Mouse (Mus musculus) v-Abl transformed pro-B cells (cell line): Measurements from ENCODE around the gene Rnf135.
"Not testable (repeated sequence)": the region's sequence is repeated elsewhere in the genome, so short reads cannot be mapped to it uniquely, and the experiment has no call there.

ENCODE experiments used
- in situ Hi-C, 2 experiments: fragments of 400-800 bp; cut with MboI; formaldehyde crosslinking; loops; one replicate each; pipeline ENCODE4 v1.15.1; 2025; ENCODE audit not compliant: unreplicated experiment in 2 of 2

Rnf135 gene

GRCm38 (mm10) chr11:80159018-80159417 lies 24.6 kb upstream of the Rnf135 start:
- in situ Hi-C loops = no loop called here

- in situ Hi-C loops = no loop called here
These were observed 22.6 kb upstream of the Rnf135 start for GRCm38 (mm10) chr11:80161041-80161440.

DNA sequence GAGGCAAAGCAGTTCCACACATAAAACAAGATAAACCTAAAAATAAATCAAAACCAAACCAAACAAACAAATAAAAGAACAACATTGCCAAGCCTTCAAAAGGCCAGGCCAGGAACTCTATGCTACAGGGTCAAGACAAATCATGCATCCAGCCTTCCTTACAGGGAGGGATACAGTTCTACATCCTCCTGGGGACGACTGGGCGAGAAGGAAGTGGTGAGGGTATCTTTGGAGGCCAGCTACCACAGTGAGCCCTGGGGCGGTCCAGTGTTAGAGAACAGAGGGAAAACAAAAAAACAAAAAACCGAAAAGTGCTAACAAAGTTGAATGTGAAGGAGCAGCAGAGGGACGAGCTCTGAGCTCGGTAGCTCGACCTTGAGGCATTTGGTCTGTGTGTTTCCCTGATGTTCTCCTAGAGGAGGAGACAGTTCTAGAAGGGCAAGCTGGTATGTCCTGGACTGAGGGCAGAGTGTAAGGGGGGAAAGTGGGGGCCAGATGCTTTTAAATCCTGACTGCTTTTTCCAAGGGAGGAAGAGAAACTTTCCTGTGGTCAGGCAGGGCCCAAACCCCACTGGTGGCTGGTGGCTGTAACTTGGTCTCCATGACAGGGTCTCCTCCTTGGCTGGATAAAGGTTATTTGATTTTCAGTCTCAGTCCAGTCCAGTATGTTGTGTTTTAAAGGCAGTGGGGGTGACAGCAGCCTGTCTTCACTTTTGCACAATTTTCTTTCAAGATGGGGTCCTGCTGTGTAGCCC lies 20.1 kb upstream of the Rnf135 start:
- in situ Hi-C loops = no loop called here

DNA sequence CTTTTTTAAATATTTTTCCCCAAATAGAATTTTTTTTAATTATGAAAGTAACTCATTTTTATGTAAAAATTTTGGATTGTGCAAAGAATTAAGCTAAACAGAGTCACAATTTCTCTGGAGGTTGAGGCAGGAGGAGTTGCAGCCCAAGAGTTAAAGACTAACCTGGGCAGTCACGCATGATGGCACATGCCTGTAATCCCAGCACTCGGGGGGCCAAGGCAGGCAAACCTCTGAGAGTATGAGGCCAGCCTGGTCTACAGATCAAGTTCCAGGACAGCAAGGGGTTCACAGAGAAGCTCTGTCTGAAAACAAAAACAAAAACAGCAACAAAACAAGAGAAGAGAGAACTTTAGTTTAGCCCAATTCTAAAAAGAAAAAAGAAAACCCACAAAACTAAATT lies 19.4 kb upstream of the Rnf135 start:
- in situ Hi-C loops = no loop called here

GRCm38 (mm10) chr11:80168121-80168520 lies 15.5 kb upstream of the Rnf135 start:
- in situ Hi-C loops = no loop called here

- in situ Hi-C loops = no loop called here
These were observed 14.9 kb upstream of the Rnf135 start for GRCm38 (mm10) chr11:80168611-80169249.

DNA sequence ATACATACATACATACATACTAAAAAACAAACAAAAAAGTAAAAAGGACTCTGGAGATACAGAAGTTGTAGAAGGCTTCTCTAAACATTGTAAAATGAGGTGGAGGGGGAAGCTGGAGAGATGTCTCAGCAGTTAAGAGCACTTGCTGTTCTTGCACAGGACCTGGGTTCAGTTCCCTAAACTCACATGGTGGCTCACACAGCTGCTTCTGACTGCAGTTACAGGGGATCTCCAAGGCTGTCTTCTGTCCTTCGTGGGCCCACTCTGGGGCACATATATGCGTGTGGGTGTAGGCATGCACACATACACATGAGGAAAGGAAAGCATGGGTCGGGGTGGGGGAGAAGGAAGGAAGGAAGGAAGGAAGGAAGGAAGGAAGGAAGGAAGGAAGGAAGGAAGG lies 14.0 kb upstream of the Rnf135 start:
- in situ Hi-C loops = no loop called here

DNA sequence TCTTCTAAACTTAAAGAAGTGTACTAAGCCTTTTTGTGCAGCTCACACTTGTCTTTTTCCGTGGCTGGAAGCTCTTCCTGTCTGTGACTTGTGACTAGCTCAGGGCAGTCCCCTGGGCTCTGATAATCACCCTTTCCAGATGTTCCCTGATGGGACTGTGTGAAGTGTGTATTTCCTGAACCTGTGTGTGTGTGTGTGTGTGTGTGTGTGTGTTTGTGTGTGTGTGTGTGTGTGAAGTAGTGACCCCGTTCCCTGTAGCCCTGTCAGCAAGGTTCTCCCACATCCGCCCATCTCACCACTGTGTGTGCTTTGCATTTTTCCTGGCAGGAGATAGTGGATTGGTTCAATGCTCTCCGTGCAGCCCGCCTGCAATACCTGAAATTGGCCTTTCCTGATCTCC lies 13.3 kb upstream of the Rnf135 start:
- in situ Hi-C loops = no loop called here

DNA sequence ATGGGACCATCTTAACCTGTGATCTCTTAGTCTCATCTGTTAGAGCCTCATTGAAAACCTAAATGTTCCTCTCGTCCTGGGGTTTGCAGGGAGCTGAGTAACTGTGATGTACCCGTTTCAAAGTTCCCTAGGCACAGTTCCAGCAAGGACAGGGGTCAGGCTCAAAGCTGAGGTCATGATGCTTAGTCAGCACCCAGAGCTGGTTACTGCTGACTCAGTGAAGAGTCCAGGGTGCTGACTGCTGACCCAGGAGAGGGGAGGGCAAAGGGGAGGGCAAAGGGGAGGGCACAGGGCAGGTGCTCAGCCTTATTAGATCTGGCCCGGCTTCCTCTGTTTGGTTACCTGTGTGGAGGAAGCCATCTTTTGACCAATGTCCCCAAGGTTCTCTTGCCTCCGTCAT lies 11.8 kb upstream of the Rnf135 start:
- in situ Hi-C loops = no loop called here

DNA sequence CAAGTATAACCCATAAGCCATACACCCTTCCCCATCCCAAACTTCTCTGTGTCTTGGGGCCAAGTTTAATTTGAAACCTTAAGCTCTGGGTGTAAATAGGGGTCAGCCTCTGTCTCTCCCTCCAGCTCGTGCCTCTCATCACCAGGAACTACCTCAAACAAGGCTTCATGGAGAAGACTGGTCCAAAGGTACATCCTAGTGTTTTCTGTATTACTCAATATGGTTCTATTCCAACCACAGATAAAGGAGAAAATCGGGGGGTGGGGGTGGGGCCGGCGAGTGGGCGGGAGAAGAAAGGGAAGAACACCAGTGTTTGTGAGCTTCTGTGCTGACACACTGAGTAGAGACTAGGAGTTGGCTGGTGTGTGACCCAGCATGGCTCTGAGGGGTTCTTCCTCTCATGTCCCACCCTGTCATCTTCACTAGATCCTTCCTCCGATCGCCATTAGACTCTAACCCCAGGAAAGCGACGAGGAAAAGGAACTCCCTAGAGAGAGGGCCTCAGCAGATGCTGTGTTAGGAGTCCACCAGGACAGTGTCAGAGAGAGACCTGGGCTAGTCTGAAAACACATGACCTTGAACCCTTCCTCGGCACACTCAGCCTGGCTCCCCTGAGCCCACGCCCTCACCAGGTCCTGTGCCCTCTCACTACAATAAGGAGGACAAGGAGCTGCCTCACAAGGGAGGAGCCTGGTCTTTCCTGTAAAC lies 9.5 kb upstream of the Rnf135 start:
- in situ Hi-C loops = no loop called here

DNA sequence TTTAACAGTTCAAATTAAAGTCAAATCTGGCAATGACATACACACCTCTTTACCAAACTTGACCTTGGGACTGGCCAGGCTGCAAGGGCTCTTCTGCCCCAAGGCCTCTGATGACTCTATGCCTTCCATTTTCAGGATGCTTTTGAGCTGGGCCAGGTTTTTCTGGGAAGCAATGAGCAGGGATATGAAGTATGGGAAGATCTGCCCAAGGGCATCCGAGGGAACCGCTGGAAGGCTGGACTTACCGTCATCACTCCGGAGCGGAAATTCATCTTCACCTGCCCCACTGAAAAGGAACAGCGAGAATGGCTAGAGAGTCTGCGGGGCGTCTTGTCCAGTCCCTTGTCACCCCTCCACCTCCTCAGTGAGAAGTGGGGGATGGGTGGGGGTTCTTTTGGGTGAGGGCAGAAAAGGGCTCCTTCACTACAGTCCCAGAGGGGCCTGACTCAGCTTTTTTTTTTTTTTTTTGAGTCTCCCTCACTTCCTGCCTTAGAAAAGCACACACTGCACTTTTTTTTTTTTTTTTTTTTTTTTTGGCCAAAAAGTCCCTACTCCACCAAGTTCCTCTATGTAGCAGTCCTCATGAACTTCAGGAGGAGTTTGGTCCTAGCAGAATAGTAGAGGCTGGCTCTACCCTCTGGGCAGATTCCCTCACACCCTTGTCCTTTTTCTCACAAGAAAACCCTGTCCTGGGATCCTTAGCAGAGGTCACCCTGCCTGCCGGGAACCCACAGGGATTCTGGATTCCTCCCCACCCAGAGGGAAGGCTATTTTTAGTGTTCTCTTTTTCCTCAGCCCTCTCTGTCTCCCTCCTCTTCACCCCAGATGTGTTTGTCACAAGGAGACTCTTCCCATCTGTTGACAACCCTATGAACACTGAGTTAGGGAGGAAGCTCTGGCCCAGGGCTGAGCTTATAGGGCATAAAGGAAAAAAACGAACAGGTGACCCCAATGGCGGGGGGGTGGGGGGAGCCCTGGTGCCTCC lies 6.4 kb upstream of the Rnf135 start:
- in situ Hi-C loops = no loop called here

- in situ Hi-C loops = no loop called here
These were observed 5.3 kb upstream of the Rnf135 start for GRCm38 (mm10) chr11:80178316-80178715.

DNA sequence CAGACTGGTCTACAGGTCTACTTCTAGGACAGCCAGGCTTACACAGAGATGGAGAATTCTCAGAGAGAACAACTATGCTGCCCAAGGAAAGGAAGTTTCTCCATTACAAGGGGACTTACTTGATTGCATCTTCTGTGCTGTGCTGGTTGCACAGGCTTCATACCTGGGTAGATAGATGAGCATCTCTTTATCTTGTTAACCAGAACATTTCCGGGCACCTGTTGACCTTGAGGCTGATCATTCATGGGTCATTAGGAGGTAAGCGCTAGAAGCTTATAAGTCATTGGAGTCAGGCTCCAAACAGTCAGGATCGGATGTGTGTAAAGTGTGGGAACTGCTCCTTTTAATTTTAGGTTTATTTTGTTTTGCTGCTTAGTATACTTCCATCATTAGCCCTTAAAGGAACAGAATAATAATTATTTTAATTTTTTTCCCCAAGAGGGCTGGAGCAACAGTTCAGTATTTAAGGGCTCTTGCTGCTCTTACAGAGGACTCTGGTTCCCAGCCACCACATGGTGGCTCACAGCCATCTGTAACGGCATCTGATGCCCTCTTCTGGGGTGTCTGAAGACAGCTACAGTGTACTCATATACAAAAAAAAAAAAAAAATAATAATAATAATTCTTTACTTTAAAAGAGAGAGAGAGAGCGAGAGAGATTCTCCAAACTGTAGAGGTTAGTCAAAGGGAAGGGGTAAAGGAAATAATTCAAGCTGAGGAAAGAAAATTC lies 2.5 kb upstream of the Rnf135 start:
- in situ Hi-C loops = loop anchor here in 1 of 2 experiments (5.0 kb wide), 1 partner anchor 139 kb away; no protein-coding TSS in a partner anchor

DNA sequence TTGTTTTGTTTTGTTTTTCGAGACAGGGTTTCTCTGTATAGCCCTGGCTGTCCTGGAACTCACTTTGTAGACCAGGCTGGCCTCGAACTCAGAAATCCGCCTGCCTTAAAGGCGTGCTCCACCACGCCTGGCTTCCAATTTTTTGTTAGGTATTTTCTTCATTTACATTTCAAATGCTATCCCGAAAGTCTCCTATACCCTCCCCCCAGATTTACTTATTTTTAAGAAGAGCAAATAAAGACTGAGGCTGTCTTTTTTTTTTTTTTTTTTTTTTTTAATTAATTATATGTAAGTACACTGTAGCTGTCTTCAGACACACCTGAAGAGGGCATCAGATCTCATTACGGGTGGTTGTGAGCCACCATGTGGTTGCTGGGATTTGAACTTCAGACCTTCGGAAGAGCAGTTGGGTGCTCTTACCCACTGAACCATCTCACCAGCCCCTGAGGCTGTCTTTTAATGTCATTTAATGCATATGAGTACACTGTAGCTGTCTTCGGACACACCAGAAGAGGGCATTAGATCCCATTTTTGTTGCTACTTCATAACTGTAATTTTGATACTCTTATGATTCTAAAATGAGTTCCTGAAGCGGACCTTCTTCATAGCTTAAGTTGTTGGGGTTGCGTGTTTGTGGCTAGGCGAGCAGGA lies 472 bp upstream of the Rnf135 start:
- in situ Hi-C loops = loop anchor here in 1 of 2 experiments (5.0 kb wide), 1 partner anchor 141 kb away; no protein-coding TSS in a partner anchor

DNA sequence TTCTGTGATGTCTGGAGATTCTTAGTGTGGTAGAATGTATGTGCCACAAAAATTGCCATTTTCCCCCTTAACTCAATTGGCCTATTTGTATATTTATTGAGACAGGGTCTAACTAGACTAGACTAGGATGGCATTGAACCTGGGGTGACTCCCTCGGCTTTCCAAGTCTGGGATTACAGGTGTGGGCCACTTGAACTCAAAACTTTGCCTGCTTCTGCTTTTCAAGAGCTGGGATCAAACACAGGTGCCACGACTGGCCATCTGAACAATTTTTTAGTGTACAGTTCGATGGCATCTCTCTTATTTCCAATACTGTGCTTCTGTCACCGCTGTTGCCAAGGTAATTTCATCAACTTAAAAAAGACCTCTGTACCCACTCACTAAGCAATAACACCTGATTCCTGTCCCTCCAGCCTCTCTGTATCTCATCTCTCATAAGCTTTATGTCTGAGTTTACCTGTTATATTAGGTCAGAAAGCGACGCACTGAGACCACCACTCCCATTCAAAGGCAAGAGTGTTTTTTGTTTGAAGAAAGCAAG lies 950 bp downstream of the Rnf135 start:
- in situ Hi-C loops = loop anchor here in 1 of 2 experiments (5.0 kb wide), 1 partner anchor 142 kb away; no protein-coding TSS in a partner anchor

GRCm38 (mm10) chr11:80185441-80185976 lies 1.9 kb downstream of the Rnf135 start:
- in situ Hi-C loops = not testable (repeated sequence)

- in situ Hi-C loops = loop anchor here in 1 of 2 experiments (5.0 kb wide), 1 partner anchor 148 kb away; no protein-coding TSS in a partner anchor
These were observed 6.6 kb downstream of the Rnf135 start for GRCm38 (mm10) chr11:80190280-80190679.

GRCm38 (mm10) chr11:80193827-80194226 lies 10.2 kb downstream of the Rnf135 start:
- in situ Hi-C loops = loop anchor here in 1 of 2 experiments (5.0 kb wide), 1 partner anchor 152 kb away; no protein-coding TSS in a partner anchor
